Mouse (Mus musculus): Measurements from ENCODE around the gene Plscr2.
"Not testable (repeated sequence)": the region's sequence is repeated elsewhere in the genome, so short reads cannot be mapped to it uniquely, and the experiment has no call there.

Gene Plscr2

DNA sequence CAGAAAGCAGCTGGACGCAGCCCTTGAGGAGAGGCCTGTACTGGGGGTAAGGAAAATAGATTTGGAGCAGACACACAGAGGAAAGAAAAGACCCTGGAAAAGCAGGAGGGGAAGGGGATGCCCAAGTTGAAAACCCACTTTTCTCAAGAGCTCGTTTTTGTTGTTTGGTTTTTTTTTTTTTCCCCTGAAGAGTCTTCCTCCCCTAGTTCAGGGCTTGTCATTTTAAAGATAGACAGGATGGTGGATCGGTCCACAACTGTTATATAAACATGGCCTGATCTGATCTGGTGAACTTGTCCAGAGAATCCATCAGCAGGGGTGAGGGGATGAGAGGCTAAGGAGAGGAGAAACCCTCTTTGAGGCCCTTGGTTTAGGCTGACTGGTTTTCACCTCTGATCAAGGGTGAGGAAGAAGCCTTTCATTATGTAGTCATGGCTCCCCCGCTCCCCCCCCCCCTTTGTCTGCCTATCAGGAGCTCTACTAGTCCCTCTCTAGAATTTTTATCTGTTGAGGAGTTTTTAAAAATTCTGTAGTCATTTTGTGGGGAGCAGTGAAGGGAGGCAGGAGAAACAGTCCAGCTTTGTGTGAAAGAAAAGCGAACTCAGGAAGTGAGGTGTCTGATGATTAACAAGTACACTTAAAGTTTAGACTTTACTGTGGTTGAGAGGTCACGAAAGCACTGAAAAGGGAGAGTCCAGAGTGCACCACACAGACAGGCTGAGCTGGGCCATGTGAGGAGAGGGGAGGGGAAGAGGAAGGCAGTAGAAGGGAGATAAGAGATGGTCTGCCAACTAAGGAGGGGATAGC, 1.2 kb upstream of the Plscr2 start:
- DNase-seq (ENCODE audit: low spot score) = peak; percentile 15

DNA sequence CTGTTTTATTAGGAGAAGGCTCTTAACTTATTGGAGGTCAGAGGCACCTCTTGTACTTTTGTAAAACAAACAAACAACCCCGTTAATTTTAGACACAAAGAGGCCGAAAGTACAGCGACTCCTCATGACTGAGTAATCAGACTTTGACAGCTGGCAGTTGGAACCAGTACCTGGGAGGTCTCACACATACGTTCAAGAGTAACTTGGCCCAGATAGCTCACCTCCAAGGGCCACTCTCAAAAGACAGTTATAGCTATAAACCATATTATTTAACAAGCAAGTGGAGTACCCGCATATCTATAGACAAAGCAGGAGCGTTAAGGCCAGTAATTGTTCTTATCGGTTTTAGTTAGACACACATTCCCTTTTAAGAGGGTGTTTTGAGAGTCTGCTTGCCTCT, 958 bp downstream of the Plscr2 start:
- DNase-seq (ENCODE audit: low spot score) = no peak

DNA sequence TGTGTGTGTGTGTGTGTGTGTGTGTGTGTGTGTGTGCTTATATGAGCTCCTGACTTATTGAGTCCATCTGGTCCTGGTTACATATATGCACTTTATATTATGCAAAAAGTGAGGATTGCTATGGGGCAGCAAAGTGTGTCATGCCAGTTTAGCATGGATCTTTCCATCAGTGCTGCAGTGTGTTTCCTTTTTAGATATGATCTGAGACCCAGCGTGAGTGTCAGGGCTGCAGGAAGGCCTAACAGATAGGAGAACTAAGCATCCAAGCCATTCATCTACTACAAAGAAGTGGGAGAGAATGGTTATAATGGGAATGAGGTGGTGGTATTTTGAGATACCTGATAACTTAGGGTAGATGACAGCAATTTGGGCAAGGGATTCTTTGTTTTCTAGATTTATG, 4.6 kb downstream of the Plscr2 start:
- no peak for DNase-seq (ENCODE audit: low spot score)

DNA sequence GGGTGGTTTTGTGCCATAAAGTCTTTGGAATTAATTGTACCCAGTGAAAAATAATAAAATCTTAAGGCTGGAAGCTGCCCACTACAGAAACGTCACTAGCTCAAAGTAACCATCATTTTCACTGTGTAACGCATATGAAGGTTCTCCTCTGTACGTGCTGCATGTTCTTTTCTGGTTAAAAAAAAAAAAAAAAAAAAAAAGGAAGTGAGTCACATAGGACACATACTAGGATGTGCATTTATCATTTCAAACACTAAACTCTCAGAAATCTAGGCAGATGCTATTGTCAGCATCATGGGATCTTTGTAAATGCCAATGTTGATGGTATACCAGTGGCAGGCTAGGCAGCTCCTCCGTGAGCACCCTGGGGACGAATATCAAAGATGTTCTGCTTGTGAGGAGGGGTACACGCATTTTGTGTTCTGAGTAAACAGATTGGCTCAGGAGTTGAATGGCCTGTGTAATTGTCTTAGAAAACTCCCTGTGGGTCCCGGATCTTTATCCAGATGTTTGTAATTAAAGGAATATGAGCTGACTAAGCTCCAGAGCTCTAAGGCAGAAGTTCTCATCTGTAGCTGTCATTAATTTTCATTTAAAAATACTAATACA, 7.3 kb downstream of the Plscr2 start:
- no peak for DNase-seq (ENCODE audit: low spot score)

DNA sequence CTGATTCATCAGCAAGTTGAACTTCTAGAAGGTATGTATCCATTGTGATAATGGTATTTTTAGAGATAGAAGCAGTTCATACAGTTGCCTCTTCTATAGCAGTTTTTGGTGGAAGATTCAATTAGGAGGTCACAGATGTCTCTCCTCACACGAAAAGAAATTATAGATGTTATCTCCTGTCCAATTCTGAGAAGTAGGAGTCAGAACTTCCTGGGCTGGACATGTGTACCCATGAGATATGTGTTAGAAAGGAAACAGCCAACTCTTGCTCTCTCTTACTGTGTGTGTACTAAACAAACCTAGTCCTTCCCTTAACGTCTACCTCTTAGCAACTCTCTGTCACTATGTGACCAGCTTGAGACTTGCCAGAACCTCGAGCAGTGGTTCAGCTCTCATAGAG, 14.3 kb downstream of the Plscr2 start:
- DNase-seq (ENCODE audit: low spot score) = no peak

DNA sequence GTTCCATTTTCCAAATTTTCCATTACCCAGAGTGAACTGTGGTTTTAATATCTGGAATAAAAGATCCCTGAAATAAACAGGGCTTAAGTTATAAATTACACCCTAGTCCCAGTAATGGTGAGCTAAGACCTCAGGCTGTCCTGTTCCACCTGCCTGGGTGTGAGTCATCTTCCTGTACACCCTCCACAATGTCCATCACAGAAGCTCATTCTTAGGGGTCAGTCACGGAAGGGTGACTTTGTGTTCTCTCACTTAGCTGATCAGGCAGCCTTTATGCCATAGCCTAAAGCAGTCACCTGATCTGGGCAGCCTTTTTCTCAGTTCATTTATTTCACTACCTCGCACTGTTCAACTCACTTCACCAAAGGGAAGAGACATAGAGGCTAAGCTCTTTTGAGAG, 16.8 kb downstream of the Plscr2 start:
- DNase-seq (ENCODE audit: low spot score) = no peak

DNA sequence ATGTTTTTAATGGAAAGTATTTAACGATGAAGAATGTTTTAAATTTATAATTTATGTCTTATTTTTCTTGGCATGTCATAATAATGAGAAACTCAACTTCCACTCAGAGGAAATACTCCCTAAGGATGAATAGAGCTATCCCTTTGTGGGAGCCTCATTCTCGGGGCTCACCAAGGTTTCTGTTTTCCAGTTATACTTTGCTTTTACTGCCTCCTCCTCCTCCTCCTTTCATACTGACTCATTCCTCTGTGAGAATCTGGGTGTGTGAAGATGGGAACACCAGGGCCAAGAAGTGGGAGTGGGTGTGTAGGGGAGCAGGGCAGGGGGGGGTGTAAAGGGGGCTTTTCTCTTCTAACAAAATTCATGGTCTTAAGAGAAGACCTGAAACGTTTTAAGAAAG, 17.5 kb downstream of the Plscr2 start:
- no peak for DNase-seq (ENCODE audit: low spot score)

DNA sequence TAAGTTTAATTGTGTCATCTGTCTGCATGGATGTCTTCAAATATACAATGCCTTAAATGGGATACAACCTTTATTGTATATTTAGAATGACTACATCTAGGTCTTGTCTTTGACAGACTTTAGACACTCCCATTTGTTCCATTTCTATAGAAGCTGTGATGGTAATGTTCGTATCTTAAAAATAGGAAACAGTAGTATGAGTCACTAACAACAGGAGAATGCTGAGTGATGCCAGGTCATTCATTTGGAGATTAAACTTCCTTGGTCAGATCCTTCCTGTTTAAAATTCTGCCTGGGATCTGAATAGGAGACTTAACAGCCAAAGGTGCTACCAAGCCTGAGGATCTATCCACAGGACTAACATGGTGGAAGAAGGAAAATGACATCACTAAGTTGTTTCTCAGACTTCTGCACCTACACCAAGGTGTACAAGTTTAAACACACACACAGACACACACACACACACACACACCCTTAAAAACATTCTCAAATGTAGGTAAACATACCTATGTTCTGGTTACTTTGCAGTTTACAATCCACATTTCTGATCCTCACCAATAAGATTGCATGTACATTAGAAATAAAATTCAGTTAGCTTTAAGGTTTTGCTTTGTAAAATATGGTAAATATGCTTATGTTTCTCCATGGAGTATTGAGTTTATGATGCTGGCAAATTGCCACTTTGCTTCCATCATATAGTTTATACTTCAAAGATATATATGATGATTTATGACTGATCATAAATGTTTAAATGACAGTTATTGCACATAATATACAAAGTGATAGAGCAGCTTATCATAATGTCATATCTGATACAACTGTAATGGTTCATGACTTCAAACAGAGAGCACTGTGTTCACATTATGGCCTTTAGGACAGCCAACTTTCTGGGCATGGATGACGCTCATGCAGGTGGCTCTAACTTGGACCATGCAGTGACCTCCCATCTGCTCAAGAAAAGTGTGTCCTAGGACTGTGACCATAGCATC, 18.5 kb downstream of the Plscr2 start:
- no peak for DNase-seq (ENCODE audit: low spot score)

DNA sequence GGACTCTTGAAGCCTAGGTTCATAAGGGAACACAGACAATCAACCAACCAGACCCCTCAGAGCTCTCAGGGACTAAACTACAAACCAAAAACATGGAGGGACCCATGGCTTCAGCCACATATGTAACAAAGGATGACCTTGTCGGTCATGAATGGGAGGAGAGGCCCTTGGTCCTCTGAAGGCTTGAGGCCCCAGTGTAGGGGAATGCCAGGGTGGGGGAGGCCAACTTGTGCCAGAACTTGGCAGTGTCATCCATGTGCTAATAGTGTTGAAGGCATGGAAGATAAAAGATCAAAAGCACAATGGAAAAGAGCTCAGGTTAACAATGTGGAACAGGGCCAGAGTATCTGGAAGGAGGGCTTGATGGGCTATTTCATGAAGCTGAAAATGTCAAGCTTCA, 22.9 kb downstream of the Plscr2 start:
- DNase-seq (ENCODE audit: low spot score) = no peak

DNA sequence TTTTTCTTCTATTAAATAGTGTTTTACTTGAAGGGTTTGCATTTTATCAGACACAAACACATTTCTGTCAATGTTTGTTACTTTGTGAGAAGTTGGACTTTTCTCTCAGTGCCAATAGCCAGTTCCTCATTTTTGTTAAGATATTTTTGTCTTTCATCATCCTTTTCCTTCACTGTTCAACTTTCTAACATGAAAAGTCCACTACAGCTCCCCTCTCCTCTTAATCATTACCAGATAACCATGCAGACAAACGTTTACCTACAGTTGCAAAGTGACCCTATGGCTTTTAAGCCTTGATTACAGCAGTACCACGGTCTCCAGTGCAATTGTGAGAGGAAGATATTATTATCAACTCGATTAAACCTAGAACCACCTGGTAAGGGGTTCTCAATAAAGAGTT, 25.8 kb downstream of the Plscr2 start:
- DNase-seq (ENCODE audit: low spot score) = no peak

DNA sequence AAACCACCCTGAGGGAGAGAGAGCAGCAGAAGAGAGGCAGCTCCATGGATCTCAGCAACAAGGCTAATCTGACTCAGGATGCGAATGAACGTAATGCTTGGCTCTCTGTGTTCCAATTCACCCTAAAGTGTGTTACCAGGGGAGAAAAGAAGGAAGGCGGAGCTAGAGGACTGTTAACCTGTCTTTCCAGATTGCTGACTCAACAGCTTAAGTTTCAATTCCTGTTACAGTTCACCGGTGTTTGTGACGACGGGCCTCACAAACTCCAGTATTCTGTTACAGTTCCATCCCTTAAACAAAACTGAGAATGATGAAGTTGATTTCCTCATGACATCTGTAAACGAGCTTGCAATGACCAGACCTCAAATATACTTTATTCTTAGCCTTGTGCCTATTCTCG, 29.7 kb downstream of the Plscr2 start:
- DNase-seq (ENCODE audit: low spot score) = no peak

DNA sequence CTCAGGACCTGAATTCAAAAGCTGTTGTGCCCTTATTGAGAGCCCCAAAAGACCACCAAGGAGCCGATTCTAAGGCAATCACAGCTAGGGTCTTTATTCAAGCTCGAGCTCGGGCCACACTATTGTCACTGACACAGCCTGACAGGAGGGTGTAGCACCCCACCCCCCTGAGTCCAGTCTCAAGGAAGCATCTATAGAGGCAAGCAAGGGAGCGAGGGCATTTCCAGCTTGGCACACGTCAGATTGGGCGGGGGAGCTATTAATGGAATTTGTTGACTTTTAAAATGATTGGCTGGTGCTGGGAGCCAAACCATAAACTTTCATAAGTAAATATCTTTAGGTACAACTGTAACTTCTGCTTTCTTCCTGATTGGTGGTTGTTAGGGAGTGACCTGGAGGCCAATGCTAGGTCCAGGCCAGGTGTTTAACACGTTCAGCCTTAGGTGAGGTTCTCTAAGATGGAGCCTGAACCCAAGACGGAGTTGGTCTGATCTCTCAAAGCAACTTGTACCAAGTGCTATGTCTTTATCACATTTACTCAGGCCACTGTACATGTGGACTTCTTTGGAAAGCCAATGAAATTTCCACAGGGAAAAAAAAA, 30.3 kb downstream of the Plscr2 start:
- no peak for DNase-seq (ENCODE audit: low spot score)

DNA sequence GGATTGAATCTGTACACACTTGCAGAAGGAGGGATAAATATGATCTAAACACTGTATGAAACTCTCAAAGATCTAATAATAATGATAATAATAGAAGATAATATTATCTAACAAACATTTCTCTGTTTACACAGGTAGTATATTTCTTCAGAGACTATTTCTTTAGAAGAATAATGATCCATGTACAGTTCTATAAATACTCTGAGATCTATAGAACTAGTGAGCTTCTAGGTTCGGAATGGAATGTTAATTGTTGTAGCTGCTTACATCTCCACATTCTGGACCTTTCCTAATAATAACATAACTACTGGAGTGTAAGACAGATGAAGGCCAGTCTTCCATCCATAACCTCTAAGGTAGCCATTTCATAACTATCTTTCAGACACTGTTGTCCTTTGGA, 33.7 kb downstream of the Plscr2 start, which contains the start of gene 1700057G04Rik:
1700057G04Rik (plus strand) TSS at position 301 of the 400 bp plus-strand sequence.
- no peak for DNase-seq (ENCODE audit: low spot score)

DNA sequence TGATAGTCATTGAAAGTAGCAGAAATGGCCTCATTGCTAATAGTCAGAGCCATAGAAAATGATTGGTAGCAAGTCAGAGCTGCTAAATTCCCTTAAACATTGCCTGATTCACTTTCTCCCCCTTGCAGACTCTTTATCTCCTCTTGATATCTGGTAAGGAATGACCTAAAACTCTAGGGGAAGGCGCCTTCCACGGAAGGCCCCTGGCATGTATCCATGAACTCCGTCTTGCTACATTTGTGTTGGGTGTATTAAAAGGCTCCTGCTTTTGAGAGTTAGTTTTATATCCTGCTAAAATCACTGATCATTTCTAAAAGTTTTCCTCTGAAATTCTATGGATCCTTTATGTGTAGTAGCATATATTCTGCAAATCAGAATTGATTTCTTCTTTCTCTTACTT, 41.4 kb downstream of the Plscr2 start:
- no peak for DNase-seq (ENCODE audit: low spot score)

DNA sequence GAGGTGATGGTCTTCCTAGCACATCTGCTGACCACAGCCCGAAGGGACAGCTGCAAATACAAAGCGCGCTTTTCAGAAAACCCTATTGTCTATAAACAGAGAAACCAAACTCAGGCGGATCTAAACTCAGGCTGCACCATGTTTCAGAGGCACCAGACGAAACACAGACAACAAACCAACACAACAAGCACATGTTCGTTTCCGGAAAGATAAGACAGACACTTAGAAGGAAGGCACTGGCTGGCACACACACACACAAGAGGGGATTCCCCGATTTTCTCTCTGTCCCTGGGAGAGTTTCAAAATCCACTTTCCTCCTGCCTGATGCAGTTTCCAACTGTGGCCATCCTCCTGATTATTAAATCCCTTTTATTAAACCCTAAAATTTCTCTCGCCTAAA, 50.5 kb downstream of the Plscr2 start:
- DNase-seq (ENCODE audit: low spot score) = not testable (repeated sequence)

DNA sequence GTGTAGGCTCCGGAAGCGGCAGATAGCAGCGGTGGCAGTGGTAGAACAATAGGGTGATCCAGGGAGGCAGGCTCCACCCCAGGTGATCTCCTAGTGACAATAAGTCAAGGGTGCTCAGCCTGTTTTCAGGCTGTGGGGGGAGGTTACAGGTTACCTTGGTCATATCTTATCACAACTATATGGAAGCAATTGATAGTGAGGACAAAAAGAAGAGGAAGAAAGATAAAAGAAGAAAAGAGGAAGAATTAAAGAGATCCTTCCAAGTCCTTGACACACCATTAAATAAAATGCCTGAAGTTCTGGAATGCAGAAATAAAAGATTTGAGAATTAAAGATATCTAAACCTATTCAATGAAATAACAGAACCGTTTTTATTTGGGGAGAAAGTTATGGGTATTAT, 51.4 kb downstream of the Plscr2 start:
- no peak for DNase-seq (ENCODE audit: low spot score)

DNA sequence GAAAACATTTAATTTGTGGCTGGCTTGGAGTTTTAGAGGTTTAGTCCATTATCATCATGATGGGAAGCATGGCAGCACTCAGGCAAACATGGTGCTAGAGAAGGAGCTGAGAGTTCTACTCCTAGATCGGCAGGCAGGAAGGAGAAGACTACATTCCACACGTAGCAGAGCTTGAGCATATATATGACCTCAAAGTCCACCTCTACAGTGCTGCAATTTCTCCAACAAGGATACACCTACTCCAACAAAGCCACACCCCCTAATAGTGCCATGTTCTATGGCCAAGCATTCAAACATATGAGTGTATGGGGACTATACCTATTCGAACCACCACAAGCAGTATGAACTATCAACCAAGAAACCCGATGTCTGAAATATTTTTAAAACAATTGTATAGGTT, 56.0 kb downstream of the Plscr2 start:
- DNase-seq (ENCODE audit: low spot score) = no peak

DNA sequence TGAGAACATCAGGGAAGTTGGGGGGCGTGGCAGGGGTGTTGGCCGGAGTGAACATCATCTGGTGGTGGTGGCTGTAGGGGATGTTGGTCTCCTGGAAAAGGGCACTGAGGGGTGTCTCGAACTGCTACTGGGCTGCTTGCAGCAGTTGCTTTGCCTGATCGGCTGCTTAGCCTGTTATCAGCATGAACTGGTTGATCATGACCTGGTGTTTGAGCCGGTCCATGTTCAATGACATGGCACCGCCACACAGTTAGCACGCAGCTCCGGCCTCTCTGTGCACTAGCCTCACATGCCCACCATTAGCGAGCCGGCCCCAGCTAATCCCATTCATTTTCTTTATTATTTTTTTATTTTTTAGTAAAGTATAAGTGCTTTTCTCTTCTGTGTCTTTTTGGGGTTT, 59.4 kb downstream of the Plscr2 start:
- DNase-seq (ENCODE audit: low spot score) = no peak

DNA sequence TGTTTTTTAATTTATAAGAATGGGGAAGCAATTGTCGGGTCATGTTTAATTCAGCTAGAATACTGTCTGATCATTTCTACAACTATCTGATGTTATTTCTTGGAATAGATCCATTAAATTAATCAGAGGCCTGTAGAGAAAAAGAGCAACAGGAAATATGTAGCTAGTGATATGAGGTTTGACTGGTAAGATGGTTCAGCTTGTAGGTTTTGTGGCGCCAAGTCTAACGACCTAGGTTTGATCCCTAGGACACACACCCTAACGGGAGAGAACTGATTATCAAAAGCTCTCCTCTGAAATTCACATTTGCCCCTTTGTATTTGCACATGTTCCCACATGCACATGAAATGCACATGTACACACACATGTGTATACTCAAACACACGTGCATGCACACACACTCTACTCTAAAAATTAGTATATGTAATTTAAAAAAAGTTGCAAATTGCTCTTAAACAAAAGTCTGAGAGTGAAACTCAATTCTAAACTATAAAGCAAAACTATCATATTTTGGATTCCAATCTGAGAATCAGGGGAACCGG, 59.9 kb downstream of the Plscr2 start:
- DNase-seq (ENCODE audit: low spot score) = no peak

DNA sequence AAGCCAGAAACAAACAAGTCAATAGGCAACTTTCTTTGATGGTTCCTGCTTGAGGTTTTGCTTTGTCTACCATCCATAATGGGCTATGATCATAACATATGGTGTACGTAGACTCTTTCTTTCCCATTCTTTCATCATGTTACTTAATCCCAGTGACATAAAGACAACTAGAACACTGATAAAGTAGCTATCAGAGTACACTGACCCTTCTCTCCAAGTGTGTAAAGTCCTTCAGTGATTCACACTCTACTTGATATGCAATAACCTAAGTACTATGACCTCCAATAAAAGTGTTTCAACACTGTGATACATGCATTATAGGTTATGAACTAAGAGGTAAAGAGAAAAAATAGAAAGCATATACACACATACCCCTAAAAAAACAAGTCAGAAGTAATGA, 61.7 kb downstream of the Plscr2 start:
- no peak for DNase-seq (ENCODE audit: low spot score)

DNA sequence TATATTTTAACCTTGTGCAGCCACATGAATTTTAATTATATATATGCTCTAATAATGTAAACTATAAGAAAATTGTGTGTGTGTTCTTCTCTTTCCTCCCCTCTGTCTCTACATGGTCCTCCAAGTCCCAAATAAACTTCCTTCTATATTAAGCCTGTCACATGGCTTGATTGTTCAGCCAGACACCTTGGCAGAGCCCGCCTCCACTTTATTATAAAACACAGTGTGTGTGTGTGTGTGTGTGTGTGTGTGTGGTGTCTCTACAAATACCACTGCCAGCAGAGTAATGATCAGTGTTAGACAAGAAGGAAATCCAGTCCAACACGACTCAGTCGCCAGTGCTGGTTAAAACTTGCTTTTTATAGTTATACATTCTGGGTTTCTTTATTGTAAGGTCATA, 62.3 kb downstream of the Plscr2 start:
- DNase-seq (ENCODE audit: low spot score) = no peak

DNA sequence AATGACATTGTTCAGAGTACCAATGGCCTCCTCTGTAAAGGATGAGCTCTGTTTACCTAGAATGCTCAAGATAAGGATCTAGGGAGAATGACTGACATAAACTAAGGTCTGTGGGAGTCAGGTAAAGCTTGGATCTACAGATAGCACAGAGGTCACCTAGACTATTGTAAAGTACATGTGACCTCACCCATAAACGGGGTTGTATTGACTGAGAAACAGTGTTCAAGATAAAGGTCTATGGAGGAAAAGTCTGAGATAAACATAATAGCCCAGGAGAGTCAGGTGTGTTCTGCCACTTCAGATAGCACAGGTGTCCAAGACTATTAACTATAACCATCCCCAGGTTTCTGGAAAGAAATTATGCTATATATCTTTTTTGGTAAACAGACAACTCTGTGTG, 63.6 kb downstream of the Plscr2 start:
- no peak for DNase-seq (ENCODE audit: low spot score)
